In genomic region chr2:9943011-9943410, GRCm38 (mm10) we compare ENCODE assay signal across 23 mouse cellular contexts. TPM values are rescaled to one million over a fixed set of nuclear protein-coding genes. Genes with fewer than 3 reads are reported as not detected.
"Had no signal": no experiment of that assay in that cellular context is flagged by ENCODE, and none has a peak within 500 bp of the region (broad histone marks: within the 10 kb centered on the region; RNA-seq: fewer than 3 reads in every experiment).

No protein-coding gene starts in this region.

- H3K9me3 ChIP-seq: limb, embryonic 13.5 days; liver, embryonic 15.5 days; midbrain, embryonic 10.5 days; neural tube, embryonic 15.5 days had no signal

- H3K9ac ChIP-seq: limb, embryonic 13.5 days; liver, embryonic 15.5 days; lung, embryonic 14.5 days; neural tube, embryonic 15.5 days had no signal

- H3K4me2 ChIP-seq: limb, embryonic 13.5 days; liver, embryonic 15.5 days; lung, embryonic 14.5 days; neural tube, embryonic 15.5 days had no signal

- H3K4me1 ChIP-seq: limb, embryonic 13.5 days; liver, embryonic 15.5 days; neural tube, embryonic 15.5 days had no signal

- DNase-seq: kidney, adult 11 months; kidney, postnatal 36 days; left cerebral cortex, postnatal 4 days; lung, embryonic 14.5 days; lung, postnatal 10 days; lung, postnatal 4 days; midbrain, embryonic 14.5 days; right cerebral cortex, adult 18-20 months; right cerebral cortex, postnatal 25 days; thymus, adult 18-20 months; thymus, postnatal 25 days had no signal

- H3K36me3 ChIP-seq: liver, embryonic 15.5 days; neural tube, embryonic 15.5 days had no signal

- H3K27me3 ChIP-seq: limb, embryonic 13.5 days; liver, embryonic 15.5 days; neural tube, embryonic 15.5 days had no signal

- H3K4me3 ChIP-seq: limb, embryonic 13.5 days; liver, embryonic 15.5 days; midbrain, embryonic 10.5 days; myocyte; neural tube, embryonic 15.5 days had no signal

- H3K27ac ChIP-seq: limb, embryonic 13.5 days; liver, embryonic 15.5 days; midbrain, embryonic 10.5 days; neural tube, embryonic 15.5 days had no signal

RNA-seq across cellular contexts. Expression of gene Gata3, which starts 53.2 kb away (rescaled TPM):
- total RNA-seq: layer of hippocampus, adult 18-20 months; left cerebral cortex, adult 18-20 months had no signal

RNA-seq across cellular contexts. Expression of gene 9230102O04Rik, which starts 53.7 kb away (rescaled TPM):
- total RNA-seq: layer of hippocampus, adult 18-20 months; layer of hippocampus, postnatal 14 days; left cerebral cortex, adult 18-20 months; left cerebral cortex, postnatal 10 days; left cerebral cortex, postnatal 4 days; megakaryocyte, adult 5-6 weeks had no signal
- polyA plus RNA-seq: limb, embryonic 13.5 days; liver, embryonic 15.5 days; lung, embryonic 14.5 days; myocyte; neural tube, embryonic 11.5 days; small intestine, adult 2 months had no signal
